Mouse (Mus musculus) lung, postnatal 0 days (tissue): ENCODE results near the gene Socs2.

Experiments
- CTCF ChIP-seq: IDR thresholded peaks from 2 replicates; pipeline ENCODE4 v1.5.1; 2016; ENCODE audit warnings: antibody characterized with exemption, mild to moderate bottlenecking
- EP300 ChIP-seq: IDR thresholded peaks from 2 replicates; pipeline ENCODE4 v1.6.1; 2016; ENCODE audit warnings: antibody characterized with exemption, mild to moderate bottlenecking, control low read depth

- TF ChIP-seq CTCF (no peak), EP300 (no peak)
Observed at GRCm38 (mm10) chr10:95407541-95408160, 9.3 kb downstream of the Socs2 start.
